Mouse (Mus musculus): ENCODE measurements around the gene Midn.

The Midn gene

DNA sequence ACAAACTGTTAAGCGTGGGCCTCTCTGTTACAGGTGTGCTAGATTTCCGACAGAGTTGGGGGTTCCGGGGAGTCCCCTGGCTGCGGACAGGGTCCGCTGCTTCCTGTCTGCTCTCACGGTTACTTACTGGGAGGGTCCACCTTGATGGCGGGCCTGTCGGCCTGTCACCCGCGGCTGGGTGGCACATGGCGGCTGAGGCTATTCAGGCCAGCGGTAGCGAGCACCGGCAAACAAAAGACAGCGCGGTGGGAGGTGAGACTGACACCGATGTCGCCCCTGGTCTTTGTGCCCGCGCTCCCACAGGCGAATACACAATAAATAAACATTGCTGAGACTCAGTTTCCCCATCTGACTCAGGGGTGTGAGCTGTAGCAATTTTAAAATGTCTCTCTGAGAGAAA, 41.9 kb downstream of the Midn start:
- no peak for DNase-seq (ENCODE audit: extremely low read depth, low read depth, low spot score)

DNA sequence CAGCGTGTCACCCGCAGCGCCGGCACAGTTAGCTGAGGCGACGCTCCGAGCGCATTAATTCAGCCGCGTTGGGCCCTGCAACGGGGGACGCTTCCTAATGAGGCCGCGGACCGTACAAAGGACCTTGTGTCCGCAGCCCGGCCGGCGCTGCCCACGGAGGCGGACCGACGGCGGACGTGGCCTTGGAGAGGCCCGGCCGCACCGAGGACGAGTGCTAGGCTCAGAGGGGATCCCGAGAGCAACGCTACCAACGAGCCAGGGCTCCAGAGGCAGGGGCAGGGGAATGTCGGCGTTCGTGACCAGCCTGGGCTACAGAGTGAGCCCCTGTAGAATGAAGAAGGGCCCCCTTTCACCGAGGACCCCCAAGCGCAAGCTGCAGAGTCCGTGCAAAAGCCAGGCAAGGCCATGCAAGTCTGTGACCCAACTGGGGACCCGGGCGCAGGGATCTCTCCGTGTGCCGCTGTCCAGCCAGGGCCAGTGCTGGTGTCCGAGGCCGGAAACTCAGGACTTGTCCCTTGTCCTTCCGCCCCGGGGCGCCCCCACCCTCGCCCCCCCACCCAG, 42.5 kb downstream of the Midn start:
- no peak for DNase-seq (ENCODE audit: extremely low read depth, low read depth, low spot score)

DNA sequence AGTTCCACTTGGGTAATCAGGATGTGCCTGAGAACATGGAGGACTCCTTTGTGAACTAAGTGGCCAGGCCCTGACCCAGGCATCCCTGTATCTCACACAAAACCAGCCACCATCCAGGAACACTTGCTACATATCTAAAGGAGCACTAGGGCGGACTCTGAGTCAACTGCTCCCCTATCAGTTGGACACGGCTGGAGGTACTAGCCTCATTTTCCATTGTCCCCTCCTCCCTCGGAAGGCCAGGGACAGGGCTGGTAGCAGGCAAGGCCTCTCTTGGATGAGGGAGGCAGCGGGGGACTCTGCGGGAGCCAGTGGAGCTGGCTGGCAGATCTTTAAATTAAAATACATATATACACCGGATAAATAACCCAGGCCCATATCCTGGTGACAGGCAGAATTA, 45.9 kb downstream of the Midn start:
- DNase-seq (ENCODE audit: extremely low read depth, low read depth, low spot score) = no peak

DNA sequence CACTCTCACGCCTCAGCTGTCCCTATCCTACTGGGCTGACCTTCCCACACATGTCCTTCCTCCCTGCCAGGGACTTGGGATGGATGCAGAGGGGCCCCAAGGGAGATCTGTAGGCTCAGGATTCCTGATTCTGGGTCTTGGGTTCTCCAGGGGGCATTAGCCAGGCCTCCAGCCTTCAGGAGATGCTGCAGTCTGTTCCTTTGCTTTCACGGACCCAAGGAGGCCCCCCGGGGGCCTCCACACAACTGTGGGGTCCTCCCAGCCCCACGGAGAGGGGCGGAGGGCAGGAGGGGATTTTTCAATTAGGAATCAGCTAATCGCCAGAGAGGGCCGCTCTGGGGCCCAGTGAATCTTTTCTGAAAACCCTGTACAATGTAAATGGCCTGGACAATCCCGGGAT, 46.4 kb downstream of the Midn start:
- no peak for DNase-seq (ENCODE audit: extremely low read depth, low read depth, low spot score)

DNA sequence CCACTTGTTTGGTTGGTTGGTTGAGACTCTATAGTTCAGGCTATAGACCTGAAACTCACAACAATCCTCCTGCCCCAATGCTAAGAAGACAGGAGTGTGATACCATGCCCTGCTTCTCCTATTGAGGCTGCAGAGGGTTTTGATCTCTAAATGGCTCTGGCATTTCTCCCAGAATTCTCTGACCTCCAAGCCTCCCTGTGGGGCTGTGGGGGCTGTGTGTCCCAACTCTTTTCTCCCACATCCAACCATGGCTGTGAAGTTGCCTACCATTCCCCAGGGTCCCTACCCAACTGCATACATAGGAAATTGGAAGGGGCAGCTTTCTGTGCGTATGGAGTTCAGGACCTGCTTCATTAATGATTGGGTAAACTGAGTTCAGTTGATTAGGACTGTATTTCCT, 48.1 kb downstream of the Midn start:
- no peak for DNase-seq (ENCODE audit: extremely low read depth, low read depth, low spot score)

DNA sequence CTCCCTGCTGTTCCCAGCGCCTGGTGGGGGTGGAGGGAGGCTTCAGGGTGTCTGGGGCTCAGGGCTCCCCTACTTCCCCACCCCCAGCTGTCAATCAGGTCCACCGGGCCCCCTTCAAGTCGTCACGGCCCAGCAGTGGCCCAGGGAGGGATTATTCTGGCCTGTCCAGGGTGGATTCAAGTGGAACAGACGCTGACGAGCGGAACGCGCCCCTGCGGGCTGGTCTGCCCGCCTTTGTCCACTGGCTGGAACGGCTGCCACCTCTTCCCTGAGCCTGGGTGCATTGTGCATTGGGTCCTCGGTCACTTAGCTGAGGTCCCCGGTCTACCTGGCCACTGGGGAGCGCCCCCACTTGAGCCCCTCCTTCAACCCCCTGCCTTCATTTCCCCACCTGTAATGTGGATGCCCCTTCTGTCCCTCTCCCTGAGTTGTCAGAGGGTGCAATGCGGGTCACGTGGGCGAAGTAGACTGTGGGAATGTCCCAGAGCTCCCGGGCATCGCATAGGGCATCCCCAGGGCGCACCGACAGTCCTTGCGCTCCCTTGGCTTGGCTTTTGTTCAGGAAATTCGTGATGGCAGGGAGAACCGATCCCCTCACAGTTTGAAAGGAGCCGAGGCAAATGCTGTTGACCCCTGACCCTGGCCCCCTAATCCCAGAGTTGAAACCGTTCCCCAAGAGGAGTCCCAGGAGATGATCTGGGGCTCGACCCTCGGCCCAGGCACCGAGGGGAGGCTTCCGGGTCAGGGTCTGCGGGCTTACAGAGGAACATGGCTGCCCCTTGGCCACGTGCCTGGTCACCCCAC, 48.9 kb downstream of the Midn start:
- no peak for DNase-seq (ENCODE audit: extremely low read depth, low read depth, low spot score)

DNA sequence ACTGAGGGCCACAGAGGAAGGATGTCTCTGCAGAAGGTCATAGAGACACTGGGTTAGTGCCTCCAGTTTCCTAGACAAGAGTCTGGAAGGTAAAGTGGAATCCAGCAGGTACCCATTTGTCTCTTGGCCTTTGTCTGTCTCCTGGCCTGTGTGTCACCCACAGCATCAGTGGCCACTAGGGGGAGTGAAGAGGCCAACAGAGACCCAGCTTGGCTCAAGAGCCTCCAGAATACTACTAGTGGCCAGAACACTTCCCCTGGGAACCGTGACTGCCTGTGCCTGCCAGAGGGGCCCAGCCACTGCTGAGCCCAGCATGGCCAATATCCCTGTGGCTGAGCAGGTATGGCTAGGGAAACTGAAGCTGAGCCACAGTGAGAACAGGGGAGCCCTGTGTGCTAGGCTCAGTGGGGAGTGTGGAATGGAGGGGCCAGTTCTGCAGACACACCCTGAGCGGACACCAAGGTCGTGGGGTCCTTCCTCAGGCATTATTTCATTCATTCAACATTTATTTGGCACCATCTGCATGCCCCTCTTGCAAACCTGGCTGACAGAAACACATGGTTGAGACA, 51.5 kb downstream of the Midn start:
- DNase-seq (ENCODE audit: extremely low read depth, low read depth, low spot score) = no peak

DNA sequence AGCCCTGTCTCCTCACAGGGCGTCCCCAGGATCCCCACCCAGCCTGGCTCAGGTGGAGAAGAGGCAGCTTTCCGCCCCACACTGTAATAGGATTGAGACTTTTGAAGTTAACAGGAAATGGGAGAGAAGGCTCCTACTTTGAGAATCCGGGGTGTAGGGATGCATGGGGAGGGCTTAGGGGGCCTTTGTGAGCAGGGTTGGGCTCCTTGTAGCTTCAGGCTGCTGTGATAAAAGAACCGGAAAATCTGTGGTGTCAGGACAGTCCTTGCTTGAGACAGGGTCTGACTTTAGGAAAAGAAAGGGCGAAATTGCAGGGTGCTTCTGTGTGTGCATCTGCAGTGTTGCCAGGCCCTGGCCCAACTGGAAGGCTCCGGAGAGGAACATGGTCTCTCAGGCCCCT, 52.4 kb downstream of the Midn start:
- no peak for DNase-seq (ENCODE audit: extremely low read depth, low read depth, low spot score)

DNA sequence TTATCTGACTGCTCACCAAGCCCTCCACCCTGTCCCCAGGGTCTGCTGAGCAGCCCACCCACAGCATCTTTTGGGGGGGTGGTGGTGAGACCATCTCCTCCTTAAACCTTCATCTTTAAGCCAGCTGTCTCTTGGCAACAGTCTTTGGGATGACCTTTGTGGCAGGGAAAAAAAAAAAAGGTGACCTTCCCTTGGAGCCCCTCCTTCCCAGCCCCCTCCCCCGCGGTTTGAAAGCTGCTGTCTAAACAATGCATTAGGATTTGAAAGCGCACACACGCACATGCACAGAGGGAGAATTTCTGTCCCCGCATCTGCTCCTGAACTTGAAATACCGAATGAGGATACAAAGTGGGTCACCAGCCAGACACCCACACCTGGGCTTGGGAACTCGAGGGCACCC, 56.0 kb downstream of the Midn start:
- DNase-seq (ENCODE audit: extremely low read depth, low read depth, low spot score) = no peak

DNA sequence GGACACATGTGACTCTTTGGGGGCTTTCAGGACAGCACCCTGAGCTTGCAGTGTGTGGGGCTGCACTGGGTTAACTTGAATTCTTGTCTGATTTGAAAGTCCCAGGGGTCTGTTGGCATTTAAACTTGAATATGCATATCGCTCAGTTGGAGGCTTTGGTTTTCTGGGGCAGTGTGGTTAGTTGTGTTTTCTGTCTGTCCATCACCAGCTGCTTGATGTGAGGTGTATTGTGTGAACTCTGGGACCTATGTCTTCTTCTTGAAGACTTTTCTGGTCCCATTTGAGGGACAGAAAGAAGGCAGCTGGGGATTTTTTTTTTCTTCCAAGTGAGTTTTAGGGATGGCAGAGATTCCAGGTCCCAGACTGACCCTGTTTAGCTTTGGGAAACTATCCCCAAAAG, 59.1 kb downstream of the Midn start:
- no peak for DNase-seq (ENCODE audit: extremely low read depth, low read depth, low spot score)

DNA sequence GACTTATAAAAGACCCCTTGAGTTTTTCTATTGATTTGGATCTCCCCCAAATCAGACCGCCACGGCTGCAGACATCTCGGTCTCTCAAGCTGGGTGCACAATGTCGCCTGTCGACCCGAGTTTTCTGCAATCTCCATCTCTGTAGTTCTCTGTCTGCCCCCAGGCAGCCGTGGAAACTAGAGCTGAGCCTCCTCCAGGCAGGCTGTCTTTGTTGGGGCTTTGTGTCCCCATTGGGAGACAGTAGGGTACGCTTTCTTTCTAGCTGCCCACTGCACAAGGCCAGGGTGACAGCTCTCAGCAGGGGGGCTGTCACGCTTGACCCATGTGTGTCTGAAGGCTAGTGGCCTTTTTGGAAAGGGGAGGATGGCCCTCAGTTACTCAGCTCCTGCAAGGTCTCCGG, 59.6 kb downstream of the Midn start:
- DNase-seq (ENCODE audit: extremely low read depth, low read depth, low spot score) = no peak
